Mouse (Mus musculus) hindbrain, embryonic 11.5 days (tissue): Measurements from ENCODE around the gene Sardh. TPM values are rescaled to one million over a fixed set of nuclear protein-coding genes. Genes with fewer than 3 reads are reported as not detected.

Source experiments
- ATAC-seq: fragments of 200-750 bp; cut with Nextera tagmentation; 2 replicates; pipeline ENCODE4 v1.8.0; 2017; ENCODE audit warnings: mild to moderate bottlenecking, moderate TSS enrichment, moderate library complexity; ENCODE audit not compliant: low FRiP score
- DNase-seq: peaks from one replicate; pipeline ENCODE4 v3.0.0-alpha.2; 2015; ENCODE audit warnings: low spot score
- H3K27ac ChIP-seq: fragments of 300-500 bp; sonication (generic); 2 replicates; pipeline ENCODE4 v1.5.1; 2014; ENCODE audit warnings: mild to moderate bottlenecking, low read depth, low read length
- H3K27me3 ChIP-seq: fragments of 300-500 bp; sonication (generic); 2 replicates; pipeline ENCODE4 v1.6.1; 2014; ENCODE audit warnings: mild to moderate bottlenecking, low read length, moderate library complexity, mixed read lengths; ENCODE audit not compliant: control insufficient read depth, insufficient read depth
- H3K36me3 ChIP-seq: fragments of 300-500 bp; sonication (generic); 2 replicates; pipeline ENCODE4 v1.6.1; 2014; ENCODE audit warnings: mild to moderate bottlenecking, low read length, moderate library complexity, mixed read lengths; ENCODE audit not compliant: control insufficient read depth, insufficient read depth
- H3K4me1 ChIP-seq: fragments of 300-500 bp; sonication (generic); replicated peaks from 2 replicates; pipeline ENCODE4 v1.6.1; 2014; ENCODE audit warnings: low read length, mixed read lengths; ENCODE audit not compliant: control insufficient read depth, insufficient read depth
- H3K4me2 ChIP-seq: fragments of 300-500 bp; sonication (generic); replicated peaks from 2 replicates; pipeline ENCODE4 v1.6.1; 2014; ENCODE audit warnings: mild to moderate bottlenecking, low read depth, low read length
- H3K4me3 ChIP-seq: fragments of 300-500 bp; sonication (generic); 2 replicates; pipeline ENCODE4 v1.5.1; 2014; ENCODE audit warnings: low read depth, low read length
- H3K9ac ChIP-seq: fragments of 300-500 bp; sonication (generic); 2 replicates; pipeline ENCODE4 v1.6.1; 2014; ENCODE audit warnings: low read depth, low read length
- H3K9me3 ChIP-seq: fragments of 300-500 bp; sonication (generic); 2 replicates; pipeline ENCODE4 v1.6.1; 2016; ENCODE audit warnings: low read length; ENCODE audit not compliant: control insufficient read depth
- WGBS: fragments of 180-500 bp; shearing (Covaris S2); extraction: QIAGEN DNeasy Blood & Tissue Kit; methylation state at CpG from one replicate; pipeline ENCODE4 v1.1.7; 2014; 5-methylcytosine and 5-hydroxymethylcytosine counted together
- polyA plus RNA-seq: library from polyadenylated mRNA; unstranded; fragments of >200 nt; fragmentation: Nextera tagmentation; extraction: Ambion mirVana; gene quantifications from 2 replicates; pipeline ENCODE4 v1.2.1, GENCODE M21; 2014

Gene Sardh
- 3.1 and 5.5 TPM in 2 replicates for polyA plus RNA-seq

DNA sequence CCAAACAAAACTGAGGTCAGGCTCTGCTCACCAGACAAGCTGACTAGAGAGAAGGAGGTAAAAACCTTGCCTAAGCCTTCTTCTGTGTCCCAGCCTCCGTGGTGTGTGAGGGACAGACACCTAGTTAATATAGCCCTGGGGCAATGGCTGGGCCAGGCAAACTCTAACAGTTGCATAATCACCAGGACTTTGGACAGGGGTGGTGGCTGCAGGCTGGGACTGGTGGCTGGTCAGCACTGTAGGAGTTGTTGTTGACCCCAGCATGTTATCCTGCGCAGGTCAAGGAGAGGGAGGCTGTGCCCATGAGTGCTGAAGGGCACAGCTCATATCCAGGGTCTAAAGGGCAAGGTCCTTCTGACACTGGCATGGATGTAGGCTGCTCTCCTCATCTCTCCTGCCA is at the start of gene Sardh:
Sardh (minus strand) TSS at position 127 of the 400 bp plus-strand sequence.
- Histone ChIP-seq H3K36me3 (no peaks in the 10 kb centered on the region), H3K9ac (no peak within 1 kb of the TSS), H3K4me1 (no peaks in the 10 kb centered on the region), H3K27ac (no peak within 1 kb of the TSS), H3K27me3 (no peaks in the 10 kb centered on the region), H3K4me2 (no peak within 1 kb of the TSS), H3K9me3 (no peaks in the 10 kb centered on the region), H3K4me3 (no peak within 1 kb of the TSS)
- ATAC-seq = no peak
- 93% methylated on average over 2 of the region's 2 CpGs for WGBS
- DNase-seq = no peak

DNA sequence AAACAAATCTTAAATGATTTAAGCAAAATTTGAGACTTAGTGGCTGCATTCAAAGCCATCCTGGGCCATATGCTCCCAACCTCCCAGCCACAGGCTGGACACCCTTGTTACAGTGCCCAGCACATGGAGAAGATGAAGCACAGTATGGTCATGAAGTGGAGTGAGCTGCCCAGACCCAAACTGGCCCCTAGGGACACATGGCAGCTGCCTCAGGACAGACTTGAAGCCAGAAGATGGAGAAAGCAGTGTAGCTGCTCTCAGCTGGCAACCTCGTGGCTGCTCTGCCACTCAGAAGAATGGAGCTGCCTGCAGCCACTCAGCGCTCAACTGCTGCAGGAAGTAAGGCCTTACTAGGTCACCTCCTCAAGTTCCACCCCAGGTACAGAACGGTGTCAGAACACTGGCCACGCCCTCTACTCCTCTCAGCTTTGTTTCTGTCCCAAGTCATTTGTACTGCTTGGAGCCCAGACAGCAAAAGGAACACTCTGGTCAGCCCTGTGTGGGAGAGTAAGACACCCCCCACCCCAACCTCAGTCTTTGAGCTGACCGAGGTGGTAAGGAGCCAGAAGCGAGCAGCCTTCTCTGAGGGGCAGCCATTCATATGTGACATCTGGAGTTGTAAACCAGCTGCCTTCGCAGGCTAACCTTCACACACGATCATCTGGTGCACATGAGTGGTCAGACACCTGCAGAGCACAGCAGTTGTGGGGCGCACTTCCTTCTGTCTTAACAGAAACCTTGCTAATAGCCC is 48.7 kb upstream of the Sardh start:
- no peaks in the 10 kb centered on the region for H3K36me3 ChIP-seq
- no peak overlapping the region for H3K4me3 ChIP-seq
- WGBS = 76% methylated on average over 9 of the region's 9 CpGs

GRCm38 (mm10) chr2:27294777-27295176 is 46.6 kb upstream of the Sardh start:
- Histone ChIP-seq H3K27me3 (no peaks in the 10 kb centered on the region), H3K4me1 (no peaks in the 10 kb centered on the region), H3K27ac (no peak overlapping the region), H3K36me3 (0 out of 2 replicates have a peak, but pooled peaks cover 4% of the 10 kb centered on the region), H3K4me2 (no peak overlapping the region), H3K4me3 (no peak overlapping the region), H3K9ac (no peak overlapping the region), H3K9me3 (no peaks in the 10 kb centered on the region)
- DNase-seq (no peak), ATAC-seq (no peak)
- 97% methylated on average over 3 of the region's 3 CpGs for WGBS

More for the DNA sequence above, 48.7 kb upstream of the Sardh start:
- Histone ChIP-seq H3K4me1 (peaks cover 4% of the 10 kb centered on the region), H3K4me2 (no peak overlapping the region), H3K27ac (no peak overlapping the region), H3K9ac (no peak overlapping the region), H3K27me3 (no peaks in the 10 kb centered on the region), H3K9me3 (no peaks in the 10 kb centered on the region)
- ATAC-seq (no peak), DNase-seq (no peak)

GRCm38 (mm10) chr2:27289019-27289418 is 40.9 kb upstream of the Sardh start:
- Histone ChIP-seq H3K4me1 (0 out of 2 replicates have a peak, but pooled peaks cover 2% of the 10 kb centered on the region), H3K4me2 (no peak overlapping the region), H3K4me3 (no peak overlapping the region), H3K9me3 (no peaks in the 10 kb centered on the region), H3K36me3 (0 out of 2 replicates have a peak, but pooled peaks cover 4% of the 10 kb centered on the region), H3K27me3 (no peaks in the 10 kb centered on the region), H3K27ac (peak overlapping the region; percentile 63; the same call in 1 of the 2 replicates), H3K9ac (0 out of 2 replicates have a peak overlapping the region, but pooled peaks have one; percentile 7)
- 14% methylated on average over 3 of the region's 3 CpGs for WGBS
- peak; percentile 62; the same call in 1 of the 2 replicates for ATAC-seq
- peak; percentile 92 for DNase-seq

- H3K9me3 ChIP-seq = no peaks in the 10 kb centered on the region
- DNase-seq (no peak), ATAC-seq (no peak)
- H3K27ac ChIP-seq = no peak overlapping the region
- 77% methylated on average over 7 of the region's 7 CpGs for WGBS
- H3K36me3 ChIP-seq = 0 out of 2 replicates have a peak, but pooled peaks cover 4% of the 10 kb centered on the region
- H3K4me3 ChIP-seq = no peak overlapping the region
- H3K9ac ChIP-seq = no peak overlapping the region
- H3K4me1 ChIP-seq = 0 out of 2 replicates have a peak, but pooled peaks cover 2% of the 10 kb centered on the region
- H3K27me3 ChIP-seq = no peaks in the 10 kb centered on the region
- no peak overlapping the region for H3K4me2 ChIP-seq
Measured at GRCm38 (mm10) chr2:27286971-27287710, 39.0 kb upstream of the Sardh start.

- Histone ChIP-seq H3K4me2 (no peak overlapping the region), H3K27me3 (no peaks in the 10 kb centered on the region), H3K9ac (no peak overlapping the region), H3K4me1 (0 out of 2 replicates have a peak, but pooled peaks cover 2% of the 10 kb centered on the region), H3K27ac (no peak overlapping the region), H3K4me3 (no peak overlapping the region), H3K9me3 (no peaks in the 10 kb centered on the region), H3K36me3 (0 out of 2 replicates have a peak, but pooled peaks cover 2% of the 10 kb centered on the region)
- ATAC-seq (no peak), DNase-seq (no peak)
- WGBS = 73% methylated on average over 7 of the region's 7 CpGs
Measured at GRCm38 (mm10) chr2:27284441-27284840, 36.3 kb upstream of the Sardh start.

GRCm38 (mm10) chr2:27281771-27282170 is 33.6 kb upstream of the Sardh start:
- DNase-seq (no peak), ATAC-seq (no peak)
- Histone ChIP-seq H3K4me1 (no peaks in the 10 kb centered on the region), H3K4me2 (no peak overlapping the region), H3K4me3 (no peak overlapping the region), H3K9me3 (no peaks in the 10 kb centered on the region), H3K36me3 (0 out of 2 replicates have a peak, but pooled peaks cover 2% of the 10 kb centered on the region), H3K27me3 (no peaks in the 10 kb centered on the region), H3K9ac (no peak overlapping the region), H3K27ac (no peak overlapping the region)
- WGBS = 90% methylated on average over 9 of the region's 9 CpGs

- DNase-seq = peak; percentile 81
- no peaks in the 10 kb centered on the region for H3K27me3 ChIP-seq
- H3K9me3 ChIP-seq = no peaks in the 10 kb centered on the region
- no peaks in the 10 kb centered on the region for H3K4me1 ChIP-seq
- no peak overlapping the region for H3K4me3 ChIP-seq
- H3K4me2 ChIP-seq = no peak overlapping the region
- 71% methylated on average over 13 of the region's 13 CpGs for WGBS
- H3K36me3 ChIP-seq = 0 out of 2 replicates have a peak, but pooled peaks cover 2% of the 10 kb centered on the region
- H3K27ac ChIP-seq = no peak overlapping the region
- no peak overlapping the region for H3K9ac ChIP-seq
- ATAC-seq = no peak
Measured at GRCm38 (mm10) chr2:27280920-27281611, 32.9 kb upstream of the Sardh start.
